Mouse (Mus musculus): ENCODE results near the gene Exoc3l2. TPM values are rescaled to one million over a fixed set of nuclear protein-coding genes. Genes with fewer than 3 reads are reported as not detected.

Exoc3l2 gene
- polyA plus RNA-seq, 1 experiment from 2014 or later, result 0.55 TPM

GRCm38 (mm10) chr7:19426888-19427287, 36.2 kb upstream of the Exoc3l2 start:
- WGBS, result 92% methylated on average over 6 of the region's 6 CpGs
- H3K4me1 ChIP-seq (ENCODE audit: control insufficient read depth, insufficient read depth, low read length), result no peaks in the 10 kb centered on the region
- H3K9ac ChIP-seq (replicated peaks; ENCODE audit: low read depth, low read length), result no peak overlapping the region
- H3K36me3 ChIP-seq (ENCODE audit: control insufficient read depth, insufficient read depth, low read length), result peaks cover 61% of the 10 kb centered on the region
- ATAC-seq (ENCODE audit: insufficient number of reproducible peaks, insufficient read depth, low FRiP score, low read depth), result no peak
- H3K4me2 ChIP-seq (replicated peaks; ENCODE audit: low read depth, low read length), result no peak overlapping the region
- H3K27me3 ChIP-seq (ENCODE audit: control insufficient read depth, insufficient read depth, low read length), result no peaks in the 10 kb centered on the region
- H3K9me3 ChIP-seq (ENCODE audit: control insufficient read depth, low read depth, low read length), result no peaks in the 10 kb centered on the region
- no peak overlapping the region for H3K27ac ChIP-seq (ENCODE audit: low read length)
- H3K4me3 ChIP-seq (ENCODE audit: low read depth, low read length), result no peak overlapping the region

- H3K4me1 ChIP-seq (ENCODE audit: control insufficient read depth, insufficient read depth, low read length), result no peaks in the 10 kb centered on the region
- no peak overlapping the region for H3K4me3 ChIP-seq (ENCODE audit: low read depth, low read length)
- H3K36me3 ChIP-seq (ENCODE audit: control insufficient read depth, insufficient read depth, low read length), result peaks cover 73% of the 10 kb centered on the region
- no peaks in the 10 kb centered on the region; the same call in 1 of the 2 replicates for H3K9me3 ChIP-seq (ENCODE audit: control insufficient read depth, low read depth, low read length)
- 76% methylated on average over 15 of the region's 15 CpGs for WGBS
- H3K9ac ChIP-seq (replicated peaks; ENCODE audit: low read depth, low read length), result no peak overlapping the region
- H3K27ac ChIP-seq (ENCODE audit: low read length), result no peak overlapping the region
- no peak for ATAC-seq (ENCODE audit: insufficient number of reproducible peaks, insufficient read depth, low FRiP score, low read depth)
- no peaks in the 10 kb centered on the region for H3K27me3 ChIP-seq (ENCODE audit: control insufficient read depth, insufficient read depth, low read length)
- no peak overlapping the region for H3K4me2 ChIP-seq (replicated peaks; ENCODE audit: low read depth, low read length)
Measured at GRCm38 (mm10) chr7:19427999-19428650, 35.0 kb upstream of the Exoc3l2 start.

DNA sequence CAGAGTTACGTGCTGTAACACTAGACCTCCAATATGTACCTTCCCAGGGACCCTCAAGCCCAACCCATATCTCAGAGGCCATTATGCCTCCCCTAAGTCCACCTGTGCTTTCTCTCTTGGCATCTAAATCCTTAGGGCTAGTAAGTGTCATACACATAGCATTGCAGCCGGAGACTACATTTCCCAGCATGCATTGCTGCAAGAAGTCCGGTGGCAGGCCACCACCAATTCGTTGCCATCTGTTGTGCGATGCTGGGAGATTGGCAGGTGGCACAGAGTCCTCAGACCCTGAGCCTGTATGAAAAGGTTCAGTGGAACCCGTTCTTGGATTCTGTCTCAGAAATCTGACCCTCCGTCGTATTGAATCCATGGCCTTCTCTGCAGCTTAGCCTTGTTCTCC, 33.4 kb upstream of the Exoc3l2 start:
- H3K36me3 ChIP-seq (ENCODE audit: control insufficient read depth, insufficient read depth, low read length), result peaks cover 89% of the 10 kb centered on the region
- no peak for ATAC-seq (ENCODE audit: insufficient number of reproducible peaks, insufficient read depth, low FRiP score, low read depth)
- H3K9me3 ChIP-seq (ENCODE audit: control insufficient read depth, low read depth, low read length), result no peaks in the 10 kb centered on the region; the same call in 1 of the 2 replicates
- no peak overlapping the region for H3K4me3 ChIP-seq (ENCODE audit: low read depth, low read length)
- H3K27me3 ChIP-seq (ENCODE audit: control insufficient read depth, insufficient read depth, low read length), result no peaks in the 10 kb centered on the region
- H3K9ac ChIP-seq (replicated peaks; ENCODE audit: low read depth, low read length), result no peak overlapping the region
- no peak overlapping the region for H3K27ac ChIP-seq (ENCODE audit: low read length)
- no peak overlapping the region for H3K4me2 ChIP-seq (replicated peaks; ENCODE audit: low read depth, low read length)
- WGBS, result 76% methylated on average over 8 of the region's 8 CpGs
- no peaks in the 10 kb centered on the region for H3K4me1 ChIP-seq (ENCODE audit: control insufficient read depth, insufficient read depth, low read length)

- WGBS, result 85% methylated on average over 6 of the region's 6 CpGs
- Histone ChIP-seq H3K9me3 (ENCODE audit: control insufficient read depth, low read depth, low read length) (no peaks in the 10 kb centered on the region; the same call in 1 of the 2 replicates), H3K9ac (replicated peaks; ENCODE audit: low read depth, low read length) (no peak overlapping the region), H3K36me3 (ENCODE audit: control insufficient read depth, insufficient read depth, low read length) (peaks cover 90% of the 10 kb centered on the region), H3K4me2 (replicated peaks; ENCODE audit: low read depth, low read length) (no peak overlapping the region), H3K27ac (ENCODE audit: low read length) (no peak overlapping the region), H3K27me3 (ENCODE audit: control insufficient read depth, insufficient read depth, low read length) (no peaks in the 10 kb centered on the region), H3K4me1 (ENCODE audit: control insufficient read depth, insufficient read depth, low read length) (no peaks in the 10 kb centered on the region), H3K4me3 (ENCODE audit: low read depth, low read length) (no peak overlapping the region)
- ATAC-seq (ENCODE audit: insufficient number of reproducible peaks, insufficient read depth, low FRiP score, low read depth), result no peak
Measured at GRCm38 (mm10) chr7:19430402-19430801, 32.7 kb upstream of the Exoc3l2 start.

DNA sequence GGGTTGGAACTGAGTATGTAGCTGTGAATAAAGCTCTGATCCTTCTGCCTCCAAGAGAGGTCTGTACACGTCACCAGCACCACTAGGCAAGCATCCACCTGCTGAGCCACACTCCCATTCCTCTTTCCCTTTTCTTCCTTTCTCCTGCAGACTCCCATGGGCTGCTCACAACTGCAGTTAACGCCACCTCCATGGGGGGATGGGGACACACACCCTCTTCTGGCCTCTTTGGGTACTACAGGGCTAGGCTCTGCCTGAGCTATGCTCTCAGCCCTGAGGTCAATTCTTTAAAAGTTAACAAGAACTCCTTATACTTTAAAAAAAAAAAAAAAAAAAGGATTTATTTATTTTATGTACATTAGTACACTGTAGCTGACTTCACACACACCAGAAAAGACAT, 30.7 kb upstream of the Exoc3l2 start:
- H3K4me2 ChIP-seq (replicated peaks; ENCODE audit: low read depth, low read length), result no peak overlapping the region
- no peak overlapping the region for H3K9ac ChIP-seq (replicated peaks; ENCODE audit: low read depth, low read length)
- no peaks in the 10 kb centered on the region for H3K27me3 ChIP-seq (ENCODE audit: control insufficient read depth, insufficient read depth, low read length)
- WGBS, result 100% methylated on average over 2 of the region's 2 CpGs
- no peak overlapping the region for H3K27ac ChIP-seq (ENCODE audit: low read length)
- H3K4me1 ChIP-seq (ENCODE audit: control insufficient read depth, insufficient read depth, low read length), result no peaks in the 10 kb centered on the region
- no peak overlapping the region for H3K4me3 ChIP-seq (ENCODE audit: low read depth, low read length)
- peaks cover 98% of the 10 kb centered on the region for H3K36me3 ChIP-seq (ENCODE audit: control insufficient read depth, insufficient read depth, low read length)
- H3K9me3 ChIP-seq (ENCODE audit: control insufficient read depth, low read depth, low read length), result no peaks in the 10 kb centered on the region; the same call in 1 of the 2 replicates
- ATAC-seq (ENCODE audit: insufficient number of reproducible peaks, insufficient read depth, low FRiP score, low read depth), result no peak

GRCm38 (mm10) chr7:19436276-19436675, 26.9 kb upstream of the Exoc3l2 start:
- H3K4me2 ChIP-seq (replicated peaks; ENCODE audit: low read depth, low read length), result no peak overlapping the region
- H3K4me1 ChIP-seq (ENCODE audit: control insufficient read depth, insufficient read depth, low read length), result no peaks in the 10 kb centered on the region
- H3K27ac ChIP-seq (ENCODE audit: low read length), result no peak overlapping the region
- ATAC-seq (ENCODE audit: insufficient number of reproducible peaks, insufficient read depth, low FRiP score, low read depth), result no peak
- peaks cover 81% of the 10 kb centered on the region for H3K36me3 ChIP-seq (ENCODE audit: control insufficient read depth, insufficient read depth, low read length)
- no peak overlapping the region for H3K4me3 ChIP-seq (ENCODE audit: low read depth, low read length)
- H3K9ac ChIP-seq (replicated peaks; ENCODE audit: low read depth, low read length), result no peak overlapping the region
- no peaks in the 10 kb centered on the region for H3K27me3 ChIP-seq (ENCODE audit: control insufficient read depth, insufficient read depth, low read length)
- WGBS, result 88% methylated on average over 2 of the region's 2 CpGs
- no peaks in the 10 kb centered on the region; the same call in 1 of the 2 replicates for H3K9me3 ChIP-seq (ENCODE audit: control insufficient read depth, low read depth, low read length)

DNA sequence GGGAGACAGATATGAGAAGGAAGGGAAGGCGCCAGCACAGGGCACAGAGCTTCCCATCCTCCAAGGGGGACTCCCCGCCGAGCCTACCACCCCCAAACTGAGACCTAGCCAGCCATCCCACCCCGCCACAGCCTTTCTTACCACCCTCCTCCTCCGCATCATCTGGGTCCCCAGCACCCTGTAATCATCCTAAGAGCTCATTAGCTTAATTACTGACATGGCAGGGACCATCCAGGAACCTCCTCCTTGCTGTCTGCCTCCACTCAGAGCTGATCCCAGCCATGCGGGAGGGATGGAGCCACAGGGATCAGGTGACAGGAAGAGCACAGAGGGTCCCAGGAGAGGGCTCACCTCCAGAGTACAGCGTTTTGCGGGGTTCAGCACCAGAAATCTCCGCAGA, 26.1 kb upstream of the Exoc3l2 start:
- H3K4me2 ChIP-seq (replicated peaks; ENCODE audit: low read depth, low read length), result no peak overlapping the region
- H3K27me3 ChIP-seq (ENCODE audit: control insufficient read depth, insufficient read depth, low read length), result no peaks in the 10 kb centered on the region
- H3K9me3 ChIP-seq (ENCODE audit: control insufficient read depth, low read depth, low read length), result no peaks in the 10 kb centered on the region; the same call in 1 of the 2 replicates
- H3K36me3 ChIP-seq (ENCODE audit: control insufficient read depth, insufficient read depth, low read length), result peaks cover 81% of the 10 kb centered on the region
- H3K4me3 ChIP-seq (ENCODE audit: low read depth, low read length), result no peak overlapping the region
- H3K4me1 ChIP-seq (ENCODE audit: control insufficient read depth, insufficient read depth, low read length), result no peaks in the 10 kb centered on the region
- no peak overlapping the region for H3K9ac ChIP-seq (replicated peaks; ENCODE audit: low read depth, low read length)
- H3K27ac ChIP-seq (ENCODE audit: low read length), result no peak overlapping the region
- no peak for ATAC-seq (ENCODE audit: insufficient number of reproducible peaks, insufficient read depth, low FRiP score, low read depth)
- WGBS, result 88% methylated on average over 9 of the region's 9 CpGs

DNA sequence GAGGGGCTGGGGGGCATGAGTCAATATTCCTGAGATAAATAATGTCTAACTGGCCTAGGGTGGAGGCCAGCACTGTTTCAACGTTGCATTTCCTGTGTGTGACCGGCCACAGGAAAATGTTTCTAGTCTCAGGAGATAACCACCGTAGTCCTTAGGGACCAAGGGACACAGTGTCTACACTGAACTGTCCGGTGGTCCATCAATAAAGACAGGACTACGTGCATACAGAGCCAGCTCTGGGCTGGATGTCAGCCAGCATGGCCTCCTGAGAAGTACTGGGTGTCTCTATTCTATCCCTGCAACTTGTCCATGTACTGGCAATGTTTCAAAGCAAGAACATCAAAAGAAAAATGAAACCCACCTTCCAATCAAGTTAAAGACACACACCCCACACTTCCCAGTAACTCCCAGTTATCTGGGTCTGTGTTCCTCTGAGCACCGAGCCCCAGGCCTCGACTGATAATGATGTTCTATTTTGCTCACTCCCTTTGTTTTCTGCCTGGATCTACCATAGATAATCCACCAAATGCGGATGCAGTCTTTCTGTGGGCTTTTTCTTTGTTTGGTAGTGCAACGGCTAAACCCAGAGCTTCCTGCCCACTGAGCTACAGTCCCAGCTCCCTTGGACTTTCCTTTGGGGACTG, 21.6 kb upstream of the Exoc3l2 start:
- no peak overlapping the region for H3K4me2 ChIP-seq (replicated peaks; ENCODE audit: low read depth, low read length)
- WGBS, result 81% methylated on average over 9 of the region's 9 CpGs
- H3K4me3 ChIP-seq (ENCODE audit: low read depth, low read length), result no peak overlapping the region
- 0 out of 2 replicates have a peak, but pooled peaks cover 4% of the 10 kb centered on the region for H3K4me1 ChIP-seq (ENCODE audit: control insufficient read depth, insufficient read depth, low read length)
- H3K36me3 ChIP-seq (ENCODE audit: control insufficient read depth, insufficient read depth, low read length), result peaks cover 56% of the 10 kb centered on the region
- no peak overlapping the region for H3K9ac ChIP-seq (replicated peaks; ENCODE audit: low read depth, low read length)
- H3K27me3 ChIP-seq (ENCODE audit: control insufficient read depth, insufficient read depth, low read length), result no peaks in the 10 kb centered on the region
- no peaks in the 10 kb centered on the region for H3K9me3 ChIP-seq (ENCODE audit: control insufficient read depth, low read depth, low read length)
- no peak for ATAC-seq (ENCODE audit: insufficient number of reproducible peaks, insufficient read depth, low FRiP score, low read depth)
- no peak overlapping the region for H3K27ac ChIP-seq (ENCODE audit: low read length)
